Mouse (Mus musculus): ENCODE measurements around the gene B4galnt1. TPM values are rescaled to one million over a fixed set of nuclear protein-coding genes. Genes with fewer than 3 reads are reported as not detected.

B4galnt1 gene
- total RNA-seq, 2 experiments from 2014 or later: 116 to 122 TPM

DNA sequence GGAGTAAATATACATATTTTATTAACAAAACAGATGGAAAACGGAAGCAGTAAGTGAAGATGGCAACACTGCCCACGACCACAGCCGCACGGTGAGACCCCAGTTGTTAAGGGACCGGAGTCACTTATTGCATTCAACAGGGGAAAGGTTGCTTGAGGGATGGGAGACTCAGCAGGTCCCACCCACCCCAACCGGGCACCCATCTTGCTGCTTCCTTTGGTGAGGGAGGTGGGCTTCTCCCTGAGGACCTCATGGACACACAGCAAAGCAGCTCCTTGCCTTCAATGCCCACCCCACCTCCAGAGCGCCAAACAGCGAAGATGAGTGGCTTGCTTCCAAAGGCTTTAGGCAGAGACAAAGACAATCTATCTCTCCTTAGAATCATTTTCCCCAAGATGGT lies 32.1 kb downstream of the B4galnt1 start:
- DNase-seq (ENCODE audit: low spot score in 2 of 2): no peak
- intact Hi-C loops (cut with DNase I): no loop called here

DNA sequence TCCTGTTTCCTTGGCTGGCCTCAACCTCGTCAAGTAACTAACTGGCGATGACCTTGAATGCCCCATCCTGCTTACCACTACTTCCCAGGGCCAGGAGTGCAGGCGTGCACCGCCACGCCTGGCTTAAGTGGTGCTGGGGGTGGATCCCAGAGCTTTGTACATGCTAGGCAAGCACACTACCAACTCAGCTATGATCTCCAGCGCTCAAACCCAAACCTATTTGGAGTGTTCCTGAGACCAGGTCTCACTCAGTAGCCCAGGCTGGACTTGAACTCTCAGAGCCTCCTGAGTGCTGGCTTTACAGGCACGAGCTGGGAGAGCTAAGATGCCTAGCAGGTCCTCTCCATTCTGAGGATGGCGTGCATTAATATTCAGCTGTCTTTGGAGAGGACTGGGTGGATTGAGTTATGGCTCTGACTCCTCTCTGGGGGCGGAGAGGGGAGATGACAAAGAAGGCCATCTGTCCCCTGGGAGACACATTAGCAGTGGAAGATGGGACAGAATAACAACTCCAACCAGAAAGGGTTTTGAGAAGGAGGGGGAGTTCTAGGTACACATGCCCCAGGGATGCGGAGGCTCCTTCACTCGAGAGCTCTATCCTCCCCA lies 32.6 kb downstream of the B4galnt1 start:
- intact Hi-C loops (cut with DNase I): no loop called here
- DNase-seq (ENCODE audit: low spot score in 2 of 2): no peak

DNA sequence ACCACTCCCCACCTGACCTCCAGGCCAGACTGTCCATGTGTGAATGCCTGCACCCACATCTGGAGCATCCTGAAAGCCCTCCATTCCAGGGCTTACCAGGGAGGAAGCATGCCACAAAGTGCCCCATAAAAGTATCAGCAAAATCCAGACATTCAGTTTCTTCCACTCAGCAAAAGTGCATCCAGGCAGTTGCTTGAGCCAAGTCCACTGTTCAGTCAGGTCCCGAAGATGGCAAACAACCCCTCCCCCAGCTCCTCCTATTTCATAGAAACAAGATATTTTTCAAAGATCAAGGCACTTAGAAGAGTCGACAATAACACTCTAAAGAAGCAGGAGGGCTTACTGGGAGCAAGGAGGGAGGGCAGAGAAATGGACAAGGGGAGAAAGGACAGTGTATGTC lies 33.5 kb downstream of the B4galnt1 start:
- DNase-seq (ENCODE audit: low spot score in 2 of 2): no peak
- intact Hi-C loops (cut with DNase I): no loop called here

DNA sequence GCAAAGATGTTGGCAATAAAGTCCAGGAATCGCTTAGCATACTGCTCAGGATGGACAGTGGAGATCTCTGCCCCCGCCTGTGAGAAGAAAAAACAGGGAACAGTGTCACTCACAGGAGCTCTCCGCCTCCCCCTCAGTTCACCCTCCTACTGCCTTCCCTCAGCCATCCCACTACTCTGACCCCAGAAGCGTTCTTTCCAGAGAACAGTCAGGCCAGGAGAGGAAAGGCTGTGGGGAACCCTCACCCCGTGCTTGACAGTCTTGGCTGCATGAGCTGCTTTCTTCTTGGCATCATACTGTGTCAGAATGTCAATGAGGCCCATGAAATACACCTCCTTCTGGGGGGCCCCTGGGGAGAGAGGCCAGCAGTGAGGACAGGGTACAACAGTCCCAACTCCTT lies 34.0 kb downstream of the B4galnt1 start:
- intact Hi-C loops (cut with DNase I): no loop called here
- DNase-seq (ENCODE audit: low spot score in 2 of 2): no peak

DNA sequence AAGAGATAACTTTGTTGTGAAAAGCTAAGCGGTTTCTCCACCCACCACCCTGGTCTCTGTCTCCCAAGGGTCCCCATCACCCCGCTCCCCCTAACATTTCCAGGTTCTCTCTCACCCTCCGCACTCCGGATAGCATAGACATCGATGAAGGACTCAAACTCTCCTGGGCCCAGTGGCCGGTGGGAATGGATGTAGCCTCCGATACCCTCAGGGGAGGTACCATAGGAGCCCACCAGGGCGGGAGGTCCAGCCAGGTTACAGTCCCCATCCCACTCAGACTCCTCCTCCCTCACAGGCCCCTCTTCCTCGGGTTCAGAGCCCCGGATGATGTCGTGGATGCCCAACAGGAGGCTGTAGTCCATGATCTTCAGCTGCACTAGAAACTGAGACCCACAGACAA lies 34.4 kb downstream of the B4galnt1 start:
- no peak for DNase-seq (ENCODE audit: low spot score in 2 of 2)
- intact Hi-C loops (cut with DNase I): no loop called here

DNA sequence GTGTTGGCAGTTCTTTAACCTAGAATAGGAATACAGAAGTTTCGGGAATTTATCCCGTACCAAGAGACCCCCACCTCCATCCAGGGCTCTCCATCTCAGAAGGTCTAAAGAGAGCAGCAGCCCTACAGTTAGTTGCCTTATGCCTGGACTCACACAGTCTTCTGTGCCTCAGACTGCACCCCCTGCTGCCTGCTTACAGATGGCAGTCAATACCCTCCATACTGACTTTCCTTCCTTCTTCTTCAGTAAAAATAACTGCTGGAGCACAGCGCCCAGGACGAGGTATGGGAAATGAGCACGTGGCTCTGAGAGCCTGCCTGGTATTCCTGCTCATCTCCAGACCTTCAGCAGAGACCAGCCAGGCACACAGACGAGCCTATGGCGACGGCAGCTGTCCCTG lies 35.3 kb downstream of the B4galnt1 start:
- DNase-seq (ENCODE audit: low spot score in 2 of 2): no peak
- intact Hi-C loops (cut with DNase I): no loop called here

DNA sequence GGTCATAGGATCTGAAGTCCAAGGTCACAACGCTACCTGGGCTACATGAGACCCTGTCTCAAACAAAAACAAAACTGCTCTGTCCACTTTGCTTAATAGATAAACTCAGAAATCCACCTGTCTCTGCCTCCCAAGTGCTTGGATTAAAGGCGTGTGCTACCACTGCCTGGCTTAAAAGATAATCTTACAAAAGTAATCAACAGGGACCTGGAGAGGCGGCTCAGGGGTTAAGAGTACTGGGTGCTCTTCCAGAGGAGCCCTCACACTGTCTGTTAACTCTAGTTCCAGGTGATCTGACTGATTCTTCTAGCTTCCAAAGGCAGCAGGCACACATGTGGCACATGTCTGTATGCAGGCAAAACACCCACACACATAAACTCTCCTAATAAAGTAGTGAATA lies 38.1 kb downstream of the B4galnt1 start:
- DNase-seq (ENCODE audit: low spot score in 2 of 2): no peak
- intact Hi-C loops (cut with DNase I): no loop called here

DNA sequence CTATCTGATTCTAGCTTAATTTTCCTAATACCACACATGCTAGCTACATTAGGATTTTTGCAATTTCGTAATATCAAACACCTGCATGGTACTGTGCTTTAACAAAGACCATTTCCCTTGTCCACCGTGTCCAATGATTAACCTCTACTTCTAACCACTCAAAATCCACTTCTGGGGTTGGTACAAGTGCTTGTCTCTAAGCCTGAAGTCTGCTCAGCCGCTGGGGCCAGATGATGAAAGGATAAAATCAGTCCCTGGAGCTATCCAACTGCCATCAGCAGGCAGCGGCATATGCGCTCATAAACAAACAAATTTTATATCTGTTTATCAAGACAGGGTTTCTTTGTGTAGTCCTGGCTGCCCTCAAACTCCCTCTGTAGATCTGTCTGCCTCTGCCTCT lies 39.6 kb downstream of the B4galnt1 start:
- intact Hi-C loops (cut with DNase I): no loop called here
- no peak for DNase-seq (ENCODE audit: low spot score in 2 of 2)

DNA sequence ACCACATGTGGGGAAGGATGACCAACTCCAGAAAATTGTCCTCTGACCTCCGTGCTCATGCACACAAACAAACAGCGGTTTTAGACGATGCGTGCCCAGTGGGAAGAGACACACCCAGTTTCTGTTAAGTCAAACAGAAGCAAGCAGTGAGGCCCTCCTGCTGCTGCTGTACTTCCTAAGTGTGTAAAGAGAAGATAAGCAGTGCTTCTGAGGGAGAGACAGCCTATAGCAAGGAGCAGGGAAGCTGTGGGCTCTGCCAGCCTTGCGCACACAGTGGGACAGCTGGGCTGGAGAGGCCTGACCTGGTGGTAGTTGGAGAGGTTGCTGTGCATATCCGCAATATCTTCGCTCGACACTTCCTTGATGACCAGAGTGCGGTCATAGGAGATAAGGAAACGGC lies 40.3 kb downstream of the B4galnt1 start:
- intact Hi-C loops (cut with DNase I): no loop called here

DNA sequence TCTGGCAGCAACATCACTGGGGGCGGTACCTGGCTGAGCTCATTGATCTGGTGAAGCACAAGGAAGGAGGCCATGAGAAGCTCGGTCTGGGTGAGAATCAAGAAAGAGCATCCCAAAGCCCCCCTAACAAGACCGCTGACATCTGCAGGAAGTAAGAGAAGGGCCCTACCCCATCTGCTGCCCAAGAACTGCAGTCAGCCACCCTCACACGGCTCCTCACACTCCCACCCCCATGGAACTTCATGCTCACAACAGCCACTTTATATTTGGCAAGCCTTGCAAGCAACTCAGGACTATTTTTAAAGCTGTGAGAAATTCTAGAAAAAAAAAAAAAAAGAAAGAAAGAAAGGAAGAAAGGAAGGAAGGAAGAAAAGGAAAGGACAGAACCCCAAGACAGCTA lies 43.9 kb downstream of the B4galnt1 start:
- no peak for DNase-seq (ENCODE audit: low spot score in 2 of 2)

More for the DNA sequence above, 40.3 kb downstream of the B4galnt1 start:
- no peak for DNase-seq (ENCODE audit: low spot score in 2 of 2)

DNA sequence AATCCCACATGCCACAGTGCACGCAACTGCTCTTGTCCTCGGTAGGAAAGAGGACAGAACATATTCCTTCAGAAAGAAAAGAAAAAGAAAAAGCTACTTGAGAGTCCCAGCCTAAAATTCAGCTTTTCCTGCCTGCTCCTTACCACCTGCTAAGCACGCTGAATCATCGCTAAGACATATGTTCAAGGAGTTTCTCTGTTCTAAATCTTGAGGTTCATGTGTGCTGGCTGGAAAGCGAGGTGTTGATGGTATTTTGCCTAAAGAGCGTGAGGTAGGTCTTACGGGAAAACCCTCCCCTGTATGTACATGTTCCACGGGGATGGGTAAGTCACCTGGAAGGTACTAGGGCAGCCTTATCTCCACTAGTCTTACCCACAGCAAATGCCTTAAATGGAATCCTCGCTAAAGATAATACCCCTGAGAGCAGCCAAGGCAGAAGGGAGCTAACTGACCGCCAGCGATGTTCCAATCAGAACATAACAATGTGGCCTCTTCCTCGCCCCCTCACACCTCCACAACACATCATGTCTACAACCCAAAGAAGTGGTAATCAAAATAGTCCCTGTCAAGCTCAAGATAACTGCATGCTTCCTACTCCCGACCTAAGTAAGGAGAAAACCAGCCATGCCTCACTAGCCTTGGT lies 45.0 kb downstream of the B4galnt1 start:
- peak in 1 of 2 experiments; percentile 68 for DNase-seq (ENCODE audit: low spot score in 2 of 2)
- intact Hi-C loops (cut with DNase I): loop anchor here (2.0 kb wide), 1 partner anchor 15 kb away; the partner anchor contains the start of gene Dtx3

More for the DNA sequence above, 43.9 kb downstream of the B4galnt1 start:
- intact Hi-C loops (cut with DNase I): no loop called here

DNA sequence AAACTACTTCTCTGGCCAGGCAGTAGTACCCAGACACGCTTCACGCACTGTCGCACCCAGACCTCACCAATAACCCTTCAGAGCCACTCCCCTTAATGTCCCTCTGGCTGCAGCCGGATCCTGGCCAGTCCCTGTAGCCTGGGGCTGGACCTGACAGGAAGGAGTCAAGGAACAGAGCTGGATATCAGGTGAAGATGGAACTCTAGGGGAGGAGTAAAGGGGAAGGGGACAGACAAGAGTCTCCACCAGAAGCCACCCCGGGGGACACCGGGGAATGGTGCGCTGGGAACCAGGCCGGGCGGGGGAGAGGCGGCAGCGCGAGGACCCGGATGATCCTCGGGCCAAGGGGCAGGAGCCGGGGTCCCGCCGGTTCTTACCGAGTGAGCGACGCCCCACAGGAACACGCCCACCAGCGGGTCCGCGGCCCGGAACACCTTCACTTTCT lies 46.0 kb downstream of the B4galnt1 start:
- intact Hi-C loops (cut with DNase I): loop anchor here (2.0 kb wide), 1 partner anchor 16 kb away; the partner anchor contains the start of gene Dtx3
- DNase-seq (ENCODE audit: low spot score in 2 of 2): no peak

DNA sequence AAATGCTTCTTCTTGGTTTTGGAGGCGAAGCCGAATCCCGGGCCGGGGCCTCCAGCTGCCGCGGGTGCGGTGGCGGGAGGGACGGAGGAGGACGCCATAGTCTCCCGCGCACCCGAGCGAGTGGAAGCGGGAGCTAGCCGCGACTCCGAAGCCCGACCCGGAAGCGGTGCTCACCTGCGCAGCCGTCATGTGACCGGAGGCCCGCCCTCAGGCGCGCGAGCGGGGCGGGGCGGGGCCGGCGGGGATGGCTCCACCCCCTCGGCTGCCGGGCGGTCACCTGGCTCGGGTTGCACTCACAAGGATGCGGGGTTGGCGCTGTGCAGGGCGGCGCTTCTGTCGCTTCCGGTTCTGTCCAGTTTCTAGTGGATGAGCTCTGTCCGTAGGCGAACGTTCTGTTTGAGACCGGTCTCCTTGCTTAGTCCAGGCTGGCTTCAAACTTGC lies 46.4 kb downstream of the B4galnt1 start, which contains the start of gene Pip4k2c:
TSS of gene Pip4k2c (minus strand) at position 172 of the 441 bp plus-strand sequence.
- DNase-seq (ENCODE audit: low spot score in 2 of 2): peak; percentile 92 to 94
- intact Hi-C loops (cut with DNase I): loop anchor here (2.0 kb wide), 1 partner anchor 17 kb away; the partner anchor contains the start of gene Dtx3

DNA sequence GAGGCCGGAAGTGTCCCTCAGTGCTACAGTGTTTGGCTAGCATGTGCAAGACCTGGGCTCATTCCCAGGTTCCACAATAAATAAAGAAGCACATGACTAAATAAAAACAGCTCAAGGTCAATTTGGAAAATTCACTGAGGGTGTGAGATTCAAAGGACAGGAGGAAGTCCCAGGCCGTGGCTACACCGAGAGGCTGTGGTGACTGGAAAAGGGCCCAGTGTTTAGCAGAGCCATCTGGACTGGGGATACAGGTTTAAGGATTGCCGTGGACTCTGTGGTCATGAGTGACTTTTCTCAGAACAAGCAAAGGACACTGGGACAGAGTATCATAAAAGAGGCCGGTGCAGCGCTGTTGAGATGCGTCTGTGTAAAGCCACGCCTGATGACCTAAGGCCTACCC lies 48.2 kb downstream of the B4galnt1 start:
- DNase-seq (ENCODE audit: low spot score in 2 of 2): no peak
- intact Hi-C loops (cut with DNase I): no loop called here

DNA sequence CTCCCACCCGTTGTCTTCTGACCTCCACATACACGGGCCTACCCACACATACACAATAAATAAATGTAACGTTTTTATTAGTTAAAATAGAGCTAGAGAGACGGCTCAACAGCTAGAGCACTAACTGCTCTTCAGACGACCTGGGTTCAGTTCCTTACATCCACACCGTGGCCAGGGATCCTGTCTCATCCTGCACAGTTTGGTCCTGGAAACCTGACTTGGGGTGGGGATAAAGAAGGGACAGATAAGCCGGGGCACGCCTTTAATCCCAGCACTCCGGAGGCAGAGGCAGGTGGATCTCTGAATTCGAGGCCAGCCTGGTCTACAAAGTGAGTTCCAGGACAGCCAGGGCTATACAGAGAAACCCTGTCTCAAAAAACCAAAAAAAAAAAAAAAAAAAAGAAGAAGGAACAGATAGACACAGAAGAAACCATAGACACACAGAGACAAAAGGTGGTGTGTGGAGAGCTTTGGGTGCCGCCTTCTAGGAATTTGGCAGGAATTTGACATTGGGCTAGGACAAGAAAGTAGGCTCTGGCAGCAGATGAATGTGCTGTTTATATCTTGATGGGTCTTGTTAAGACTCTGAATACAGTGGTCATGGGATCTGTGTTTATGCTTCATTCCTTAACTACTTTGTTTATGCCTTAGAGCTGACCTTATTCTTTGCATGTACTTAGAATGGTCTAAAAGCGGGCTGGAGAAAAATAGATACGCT lies 48.8 kb downstream of the B4galnt1 start:
- DNase-seq (ENCODE audit: low spot score in 2 of 2): no peak
- intact Hi-C loops (cut with DNase I): no loop called here

DNA sequence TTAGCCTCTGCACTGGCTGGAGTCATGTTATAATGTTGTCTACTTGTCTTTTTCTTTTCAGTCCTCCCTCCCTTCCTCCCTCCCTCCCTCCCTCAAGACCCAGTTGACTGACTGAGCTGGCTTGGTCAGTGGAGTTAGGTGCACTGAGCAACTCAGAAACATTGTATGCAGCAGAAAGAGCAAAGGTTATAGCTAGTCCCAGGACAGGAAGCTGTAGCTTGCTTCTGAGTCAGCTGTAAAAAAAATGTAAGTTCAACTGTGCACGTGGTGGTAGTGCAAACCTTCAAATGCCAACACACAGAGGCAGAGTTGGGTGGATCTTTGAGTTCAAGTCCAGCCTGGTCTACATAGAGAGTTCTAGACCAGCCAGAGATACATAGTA lies 49.4 kb downstream of the B4galnt1 start:
- intact Hi-C loops (cut with DNase I): no loop called here

DNA sequence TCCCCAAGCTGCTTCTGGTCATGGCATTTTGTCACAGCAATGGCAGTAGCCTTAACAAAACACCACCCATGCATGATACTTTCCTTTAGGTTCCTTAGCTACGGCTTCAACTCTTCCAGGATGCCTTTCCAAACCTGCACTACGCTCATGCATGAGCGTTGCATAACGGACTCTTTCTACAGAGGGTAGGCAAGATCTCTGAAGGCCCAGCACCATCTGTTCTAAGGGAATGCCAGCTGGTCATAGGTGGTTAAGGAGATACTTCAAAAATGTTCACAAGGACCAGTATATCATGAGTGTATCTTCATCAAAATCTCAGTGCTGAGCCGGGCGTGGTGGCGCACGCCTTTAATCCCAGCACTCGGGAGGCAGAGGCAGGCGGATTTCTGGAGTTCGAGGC lies 51.4 kb downstream of the B4galnt1 start:
- intact Hi-C loops (cut with DNase I): no loop called here
- no peak for DNase-seq (ENCODE audit: low spot score in 2 of 2)

More for the DNA sequence above, 49.4 kb downstream of the B4galnt1 start:
- DNase-seq (ENCODE audit: low spot score in 2 of 2): no peak

DNA sequence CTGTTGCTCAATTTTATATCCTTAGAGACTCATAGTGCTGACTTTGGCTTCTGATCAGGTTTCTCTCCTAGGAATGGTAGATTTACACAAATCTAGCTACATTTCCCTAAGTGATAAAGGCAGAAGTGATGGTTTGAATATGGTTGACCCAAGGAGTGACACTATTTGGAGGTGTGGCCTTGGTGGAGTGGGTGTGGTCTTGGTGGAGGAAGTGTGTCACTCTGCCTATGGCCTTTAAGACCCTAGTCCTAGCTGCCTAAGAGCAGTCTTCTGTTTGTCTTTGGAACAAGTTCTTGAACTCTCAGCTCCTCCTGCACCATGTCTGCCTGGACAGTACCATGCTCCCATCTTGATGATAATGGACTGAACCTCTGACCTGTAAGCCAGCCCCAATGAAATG lies 52.2 kb downstream of the B4galnt1 start:
- no peak for DNase-seq (ENCODE audit: low spot score in 2 of 2)
- intact Hi-C loops (cut with DNase I): no loop called here

DNA sequence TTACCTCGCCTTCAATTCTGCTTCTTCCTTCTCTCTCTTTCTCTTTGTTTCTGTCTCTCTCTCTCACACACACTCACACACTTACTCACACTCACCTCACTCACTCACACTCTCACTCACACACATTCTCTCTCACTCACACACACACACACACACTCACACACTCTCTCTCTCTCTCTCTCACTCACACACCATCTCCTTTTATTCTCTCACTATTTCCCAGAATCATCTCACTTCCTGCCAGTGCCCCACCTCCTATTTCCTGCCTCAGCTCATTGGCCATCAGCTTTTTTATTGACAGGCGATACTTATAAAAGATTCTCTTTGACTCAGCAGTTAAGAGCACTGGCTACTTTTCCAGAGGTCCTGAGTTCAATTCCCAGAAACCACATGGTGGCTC lies 53.3 kb downstream of the B4galnt1 start:
- intact Hi-C loops (cut with DNase I): no loop called here
- DNase-seq (ENCODE audit: low spot score in 2 of 2): no peak
